Mouse (Mus musculus): ENCODE results near the gene Asxl1. TPM values are rescaled to one million over a fixed set of nuclear protein-coding genes. Genes with fewer than 3 reads are reported as not detected.
A peak's percentile ranks its signal among the peaks of the same experiment; 100 is the strongest.

Asxl1 gene
- polyA plus RNA-seq, 1 experiment from 2014 or later, result 15.1 TPM

GRCm38 (mm10) chr2:153312884-153313283, 32.7 kb upstream of the Asxl1 start:
- DNase-seq (ENCODE audit: low spot score) (no peak), ATAC-seq (replicated peaks; ENCODE audit: low FRiP score) (no peak)
- Histone ChIP-seq H3K27me3 (replicated peaks; ENCODE audit: control insufficient read depth, insufficient read depth, low read length) (no peaks in the 10 kb centered on the region), H3K36me3 (ENCODE audit: control insufficient read depth, insufficient read depth, low read length) (no peaks in the 10 kb centered on the region), H3K27ac (ENCODE audit: low read depth, low read length) (no peak overlapping the region), H3K4me2 (no peak overlapping the region), H3K9me3 (ENCODE audit: control insufficient read depth, low read length) (no peaks in the 10 kb centered on the region), H3K4me1 (replicated peaks; ENCODE audit: control insufficient read depth, insufficient read depth, low read length) (no peaks in the 10 kb centered on the region; the same call in 1 of the 2 replicates), H3K4me3 (ENCODE audit: low read depth, low read length) (no peak overlapping the region), H3K9ac (ENCODE audit: low read depth, low read length) (no peak overlapping the region)
- 88% methylated on average over 9 of the region's 9 CpGs for WGBS

DNA sequence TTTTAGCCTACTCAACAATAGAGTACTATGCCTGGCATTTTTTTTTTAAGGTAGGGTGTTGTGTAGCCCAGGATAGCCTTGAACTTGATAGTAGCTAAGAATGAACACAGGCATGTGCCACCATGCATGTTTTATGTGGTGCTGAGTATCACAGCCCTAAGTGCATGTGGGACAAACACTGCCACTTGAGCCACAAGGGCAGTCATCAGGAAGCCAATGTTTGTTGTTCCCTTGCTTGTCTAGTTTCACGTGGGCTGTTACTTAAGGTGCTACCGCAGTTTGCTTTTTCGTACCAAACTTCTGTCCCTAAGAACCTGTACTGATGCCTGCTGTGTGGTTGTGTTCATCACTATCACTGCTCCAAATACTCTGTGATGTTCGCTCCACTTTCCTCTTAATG, 27.2 kb upstream of the Asxl1 start:
- Histone ChIP-seq H3K4me1 (replicated peaks; ENCODE audit: control insufficient read depth, insufficient read depth, low read length) (no peaks in the 10 kb centered on the region), H3K9ac (ENCODE audit: low read depth, low read length) (no peak overlapping the region), H3K4me3 (ENCODE audit: low read depth, low read length) (no peak overlapping the region), H3K9me3 (ENCODE audit: control insufficient read depth, low read length) (no peaks in the 10 kb centered on the region), H3K4me2 (no peak overlapping the region), H3K27ac (ENCODE audit: low read depth, low read length) (no peak overlapping the region), H3K36me3 (ENCODE audit: control insufficient read depth, insufficient read depth, low read length) (peaks cover 7% of the 10 kb centered on the region), H3K27me3 (replicated peaks; ENCODE audit: control insufficient read depth, insufficient read depth, low read length) (no peaks in the 10 kb centered on the region)
- no peak for ATAC-seq (replicated peaks; ENCODE audit: low FRiP score)
- 88% methylated on average over 4 of the region's 4 CpGs for WGBS
- DNase-seq (ENCODE audit: low spot score), result no peak

GRCm38 (mm10) chr2:153319036-153319643, 26.5 kb upstream of the Asxl1 start:
- no peaks in the 10 kb centered on the region for H3K9me3 ChIP-seq (ENCODE audit: control insufficient read depth, low read length)
- no peak for DNase-seq (ENCODE audit: low spot score)
- H3K27me3 ChIP-seq (replicated peaks; ENCODE audit: control insufficient read depth, insufficient read depth, low read length), result no peaks in the 10 kb centered on the region
- WGBS, result 68% methylated on average over 8 of the region's 8 CpGs
- H3K27ac ChIP-seq (ENCODE audit: low read depth, low read length), result no peak overlapping the region
- no peak overlapping the region for H3K4me3 ChIP-seq (ENCODE audit: low read depth, low read length)
- ATAC-seq (replicated peaks; ENCODE audit: low FRiP score), result no peak
- no peaks in the 10 kb centered on the region for H3K4me1 ChIP-seq (replicated peaks; ENCODE audit: control insufficient read depth, insufficient read depth, low read length)
- H3K36me3 ChIP-seq (ENCODE audit: control insufficient read depth, insufficient read depth, low read length), result peaks cover 7% of the 10 kb centered on the region
- no peak overlapping the region for H3K4me2 ChIP-seq
- H3K9ac ChIP-seq (ENCODE audit: low read depth, low read length), result no peak overlapping the region

DNA sequence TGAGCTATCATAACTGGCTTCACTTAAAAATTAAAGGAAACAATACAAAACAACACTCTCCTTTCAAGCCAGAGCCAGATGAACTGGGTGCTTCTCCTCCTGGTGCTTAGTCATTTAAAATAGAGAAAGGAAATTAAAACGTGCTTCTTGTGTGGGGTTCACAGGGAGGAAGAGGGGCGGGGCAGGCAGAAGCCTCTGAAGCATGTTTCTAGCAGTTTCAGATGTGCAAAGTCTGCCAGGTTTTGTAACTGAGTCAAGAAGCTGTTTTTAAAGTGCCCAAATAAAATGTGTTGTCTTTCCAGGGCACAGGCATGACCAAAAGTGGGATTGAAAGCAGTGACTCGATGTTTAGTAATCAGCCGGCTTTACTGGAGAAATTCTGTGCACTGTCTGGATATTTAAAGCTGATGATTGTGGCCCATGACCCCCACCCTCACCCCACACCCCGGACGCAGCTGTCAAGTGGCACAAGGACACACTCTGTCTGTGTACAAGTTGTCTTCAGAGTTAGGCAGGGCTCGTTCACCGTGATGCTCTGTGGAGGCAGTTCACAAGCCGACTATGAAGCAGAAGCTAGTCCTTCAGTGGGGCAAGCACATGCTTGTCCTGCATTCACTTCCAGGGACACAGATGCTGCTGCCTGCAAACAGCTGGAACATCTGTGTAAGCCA, 19.8 kb upstream of the Asxl1 start:
- Histone ChIP-seq H3K9me3 (ENCODE audit: control insufficient read depth, low read length) (no peaks in the 10 kb centered on the region), H3K27ac (ENCODE audit: low read depth, low read length) (no peak overlapping the region), H3K27me3 (replicated peaks; ENCODE audit: control insufficient read depth, insufficient read depth, low read length) (no peaks in the 10 kb centered on the region), H3K4me2 (no peak overlapping the region), H3K4me1 (replicated peaks; ENCODE audit: control insufficient read depth, insufficient read depth, low read length) (no peaks in the 10 kb centered on the region), H3K4me3 (ENCODE audit: low read depth, low read length) (no peak overlapping the region), H3K36me3 (ENCODE audit: control insufficient read depth, insufficient read depth, low read length) (peaks cover 14% of the 10 kb centered on the region), H3K9ac (ENCODE audit: low read depth, low read length) (no peak overlapping the region)
- DNase-seq (ENCODE audit: low spot score) (no peak), ATAC-seq (replicated peaks; ENCODE audit: low FRiP score) (no peak)
- 84% methylated on average over 9 of the region's 9 CpGs for WGBS

DNA sequence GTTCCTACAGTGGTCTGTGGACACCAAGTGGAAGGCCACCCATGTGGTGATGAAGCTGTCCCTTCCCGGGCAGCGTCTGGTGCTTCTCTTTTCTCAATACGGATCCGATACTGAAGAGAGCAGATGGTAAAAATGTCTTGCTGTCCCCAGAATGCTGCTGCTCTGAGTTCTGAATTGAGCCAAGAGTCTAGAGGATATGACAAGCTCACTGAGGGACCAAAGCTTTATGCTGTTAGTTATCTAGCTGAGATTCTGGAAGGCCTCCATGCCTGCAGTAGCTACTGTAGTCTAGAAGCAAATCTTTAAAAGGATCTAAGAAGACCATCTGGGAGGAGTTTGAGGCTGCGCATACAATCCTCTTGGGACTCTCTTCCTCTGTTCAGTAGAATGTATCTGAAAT, 13.4 kb upstream of the Asxl1 start:
- no peak overlapping the region for H3K4me3 ChIP-seq (ENCODE audit: low read depth, low read length)
- H3K36me3 ChIP-seq (ENCODE audit: control insufficient read depth, insufficient read depth, low read length), result peaks cover 5% of the 10 kb centered on the region; the same call in 1 of the 2 replicates

DNA sequence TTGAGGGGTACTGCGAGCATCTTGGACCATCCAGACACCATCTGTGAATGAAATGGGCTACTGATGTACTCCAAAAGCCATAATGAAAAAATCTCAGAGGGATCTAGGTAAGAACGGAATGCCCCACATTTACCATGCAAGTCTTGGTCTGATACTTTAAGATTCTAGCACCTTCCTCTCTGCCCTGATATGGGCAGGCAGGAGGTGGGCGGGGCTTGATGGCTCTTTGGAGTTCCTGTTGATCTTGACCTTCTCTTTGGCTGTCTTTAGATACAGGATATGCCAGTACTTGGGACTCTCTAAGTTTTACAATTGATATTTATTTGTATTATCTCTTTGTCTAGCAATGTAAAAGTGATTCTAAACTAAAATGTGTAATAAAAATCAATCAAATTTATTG, 12.6 kb upstream of the Asxl1 start:
- Histone ChIP-seq H3K9ac (ENCODE audit: low read depth, low read length) (no peak overlapping the region), H3K27ac (ENCODE audit: low read depth, low read length) (no peak overlapping the region), H3K36me3 (ENCODE audit: control insufficient read depth, insufficient read depth, low read length) (peaks cover 5% of the 10 kb centered on the region; the same call in 1 of the 2 replicates), H3K4me3 (ENCODE audit: low read depth, low read length) (no peak overlapping the region), H3K4me2 (no peak overlapping the region), H3K27me3 (replicated peaks; ENCODE audit: control insufficient read depth, insufficient read depth, low read length) (no peaks in the 10 kb centered on the region), H3K9me3 (ENCODE audit: control insufficient read depth, low read length) (no peaks in the 10 kb centered on the region), H3K4me1 (replicated peaks; ENCODE audit: control insufficient read depth, insufficient read depth, low read length) (peaks cover 11% of the 10 kb centered on the region)
- no peak for ATAC-seq (replicated peaks; ENCODE audit: low FRiP score)
- DNase-seq (ENCODE audit: low spot score), result no peak
- WGBS, result 88% methylated on average over 3 of the region's 3 CpGs

More for the DNA sequence above, 13.4 kb upstream of the Asxl1 start:
- ATAC-seq (replicated peaks; ENCODE audit: low FRiP score) (no peak), DNase-seq (ENCODE audit: low spot score) (no peak)
- H3K4me1 ChIP-seq (replicated peaks; ENCODE audit: control insufficient read depth, insufficient read depth, low read length), result peaks cover 11% of the 10 kb centered on the region
- no peaks in the 10 kb centered on the region for H3K9me3 ChIP-seq (ENCODE audit: control insufficient read depth, low read length)
- no peaks in the 10 kb centered on the region for H3K27me3 ChIP-seq (replicated peaks; ENCODE audit: control insufficient read depth, insufficient read depth, low read length)
- H3K27ac ChIP-seq (ENCODE audit: low read depth, low read length), result no peak overlapping the region
- WGBS, result 97% methylated on average over 5 of the region's 5 CpGs
- no peak overlapping the region for H3K9ac ChIP-seq (ENCODE audit: low read depth, low read length)
- no peak overlapping the region for H3K4me2 ChIP-seq

- ATAC-seq (replicated peaks; ENCODE audit: low FRiP score), result no peak
- 82% methylated on average over 6 of the region's 6 CpGs for WGBS
- H3K27ac ChIP-seq (ENCODE audit: low read depth, low read length), result no peak overlapping the region
- peaks cover 11% of the 10 kb centered on the region for H3K4me1 ChIP-seq (replicated peaks; ENCODE audit: control insufficient read depth, insufficient read depth, low read length)
- H3K9me3 ChIP-seq (ENCODE audit: control insufficient read depth, low read length), result no peaks in the 10 kb centered on the region
- no peak overlapping the region for H3K4me2 ChIP-seq
- H3K9ac ChIP-seq (ENCODE audit: low read depth, low read length), result no peak overlapping the region
- no peaks in the 10 kb centered on the region for H3K27me3 ChIP-seq (replicated peaks; ENCODE audit: control insufficient read depth, insufficient read depth, low read length)
- H3K4me3 ChIP-seq (ENCODE audit: low read depth, low read length), result no peak overlapping the region
- H3K36me3 ChIP-seq (ENCODE audit: control insufficient read depth, insufficient read depth, low read length), result peaks cover 2% of the 10 kb centered on the region; the same call in 1 of the 2 replicates
- no peak for DNase-seq (ENCODE audit: low spot score)
These were observed 11.8 kb upstream of the Asxl1 start for GRCm38 (mm10) chr2:153333822-153334232.

DNA sequence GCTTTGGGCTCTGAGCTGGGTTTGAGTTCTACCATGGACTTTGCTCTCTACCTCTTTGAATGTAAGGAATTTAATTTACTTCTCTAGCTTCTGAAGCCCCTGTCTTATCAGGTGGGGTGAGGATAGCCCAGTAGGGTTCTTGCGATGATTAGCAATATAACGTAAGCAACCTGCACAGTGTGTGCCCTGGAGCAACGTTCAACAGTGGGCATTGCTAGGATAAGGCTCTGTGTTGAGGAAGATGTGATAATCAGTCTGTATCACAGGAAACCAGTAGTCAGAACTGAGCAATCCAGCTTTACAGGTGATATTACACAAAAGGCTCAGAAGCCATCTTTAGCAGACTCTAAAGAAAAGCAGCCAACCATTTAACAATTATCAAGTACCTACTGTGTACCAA, 11.3 kb upstream of the Asxl1 start:
- no peak overlapping the region for H3K9ac ChIP-seq (ENCODE audit: low read depth, low read length)
- H3K4me2 ChIP-seq, result no peak overlapping the region
- no peak overlapping the region for H3K4me3 ChIP-seq (ENCODE audit: low read depth, low read length)
- WGBS, result 52% methylated on average over 3 of the region's 3 CpGs
- peaks cover 11% of the 10 kb centered on the region for H3K4me1 ChIP-seq (replicated peaks; ENCODE audit: control insufficient read depth, insufficient read depth, low read length)
- peaks cover 2% of the 10 kb centered on the region; the same call in 1 of the 2 replicates for H3K36me3 ChIP-seq (ENCODE audit: control insufficient read depth, insufficient read depth, low read length)
- H3K27ac ChIP-seq (ENCODE audit: low read depth, low read length), result no peak overlapping the region
- DNase-seq (ENCODE audit: low spot score) (no peak), ATAC-seq (replicated peaks; ENCODE audit: low FRiP score) (peak; percentile 83)
- H3K27me3 ChIP-seq (replicated peaks; ENCODE audit: control insufficient read depth, insufficient read depth, low read length), result no peaks in the 10 kb centered on the region
- no peaks in the 10 kb centered on the region for H3K9me3 ChIP-seq (ENCODE audit: control insufficient read depth, low read length)

DNA sequence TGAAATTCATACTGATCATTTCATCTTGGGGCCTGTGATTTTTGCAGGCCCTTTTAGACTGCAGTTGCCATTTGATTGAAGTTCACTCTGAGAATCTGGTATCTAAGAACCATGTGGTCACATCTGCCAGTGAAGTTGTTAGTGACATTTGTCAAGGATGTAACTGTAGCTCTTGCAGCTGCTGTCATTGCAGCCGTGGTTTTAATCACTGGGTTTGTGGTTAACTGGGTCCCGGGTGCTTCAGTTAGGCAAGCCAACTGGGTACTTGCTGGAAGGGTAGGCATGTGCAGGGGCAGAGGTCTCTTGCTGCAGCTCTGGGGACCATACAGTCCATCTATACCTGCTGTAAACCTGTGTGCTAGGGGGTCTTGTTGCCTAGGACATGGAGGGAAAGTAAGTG, 9.5 kb upstream of the Asxl1 start:
- no peaks in the 10 kb centered on the region for H3K27me3 ChIP-seq (replicated peaks; ENCODE audit: control insufficient read depth, insufficient read depth, low read length)
- no peak for ATAC-seq (replicated peaks; ENCODE audit: low FRiP score)
- no peak overlapping the region for H3K9ac ChIP-seq (ENCODE audit: low read depth, low read length)
- no peak overlapping the region for H3K27ac ChIP-seq (ENCODE audit: low read depth, low read length)
- H3K4me3 ChIP-seq (ENCODE audit: low read depth, low read length), result no peak overlapping the region
- WGBS, result 21% methylated on average over 2 of the region's 2 CpGs
- DNase-seq (ENCODE audit: low spot score), result no peak
- H3K4me1 ChIP-seq (replicated peaks; ENCODE audit: control insufficient read depth, insufficient read depth, low read length), result peaks cover 11% of the 10 kb centered on the region
- no peak overlapping the region for H3K4me2 ChIP-seq
- no peaks in the 10 kb centered on the region for H3K9me3 ChIP-seq (ENCODE audit: control insufficient read depth, low read length)
- H3K36me3 ChIP-seq (ENCODE audit: control insufficient read depth, insufficient read depth, low read length), result no peaks in the 10 kb centered on the region
